Mouse (Mus musculus): Measurements from ENCODE around the gene Man2a1.

The Man2a1 gene

GRCm38 (mm10) chr17:64707529-64707928 lies 107.0 kb downstream of the Man2a1 start:
- DNase-seq (ENCODE audit: low read depth) = no peak

GRCm38 (mm10) chr17:64716318-64716717 lies 115.8 kb downstream of the Man2a1 start:
- no peak for DNase-seq (ENCODE audit: low read depth)

- no peak for DNase-seq (ENCODE audit: low read depth)
Observed at GRCm38 (mm10) chr17:64719760-64720159, 119.2 kb downstream of the Man2a1 start.

- no peak for DNase-seq (ENCODE audit: low read depth)
Observed at GRCm38 (mm10) chr17:64721112-64721511, 120.6 kb downstream of the Man2a1 start.

GRCm38 (mm10) chr17:64723162-64723561 lies 122.6 kb downstream of the Man2a1 start:
- peak; percentile 24 for DNase-seq (ENCODE audit: low read depth)

GRCm38 (mm10) chr17:64725214-64725613 lies 124.7 kb downstream of the Man2a1 start:
- DNase-seq (ENCODE audit: low read depth) = no peak

GRCm38 (mm10) chr17:64726032-64726431 lies 125.5 kb downstream of the Man2a1 start:
- DNase-seq (ENCODE audit: low read depth) = peak; percentile 64

- no peak for DNase-seq (ENCODE audit: low read depth)
Observed at GRCm38 (mm10) chr17:64735492-64735891, 135.0 kb downstream of the Man2a1 start.

GRCm38 (mm10) chr17:64737918-64738317 lies 137.4 kb downstream of the Man2a1 start:
- no peak for DNase-seq (ENCODE audit: low read depth)

GRCm38 (mm10) chr17:64739129-64739528 lies 138.6 kb downstream of the Man2a1 start:
- DNase-seq (ENCODE audit: low read depth) = no peak

- DNase-seq (ENCODE audit: low read depth) = no peak
Observed at GRCm38 (mm10) chr17:64742715-64743605, 142.4 kb downstream of the Man2a1 start.

GRCm38 (mm10) chr17:64743606-64744300 lies 143.2 kb downstream of the Man2a1 start:
- DNase-seq (ENCODE audit: low read depth) = no peak

- no peak for DNase-seq (ENCODE audit: low read depth)
Observed at GRCm38 (mm10) chr17:64746637-64747225, 146.2 kb downstream of the Man2a1 start.

- no peak for DNase-seq (ENCODE audit: low read depth)
Observed at GRCm38 (mm10) chr17:64747461-64747860, 146.9 kb downstream of the Man2a1 start.

GRCm38 (mm10) chr17:64748131-64748530 lies 147.6 kb downstream of the Man2a1 start:
- DNase-seq (ENCODE audit: low read depth) = no peak

- no peak for DNase-seq (ENCODE audit: low read depth)
Observed at GRCm38 (mm10) chr17:64749146-64749545, 148.6 kb downstream of the Man2a1 start.

GRCm38 (mm10) chr17:64751249-64751648 lies 150.7 kb downstream of the Man2a1 start:
- DNase-seq (ENCODE audit: low read depth) = no peak

- DNase-seq (ENCODE audit: low read depth) = no peak
Observed at GRCm38 (mm10) chr17:64752126-64753019, 151.8 kb downstream of the Man2a1 start.

- no peak for DNase-seq (ENCODE audit: low read depth)
Observed at GRCm38 (mm10) chr17:64753507-64753906, 153.0 kb downstream of the Man2a1 start.

- DNase-seq (ENCODE audit: low read depth) = peak; percentile 71
Observed at GRCm38 (mm10) chr17:64754142-64754863, 153.8 kb downstream of the Man2a1 start.

GRCm38 (mm10) chr17:64755191-64755590 lies 154.7 kb downstream of the Man2a1 start:
- DNase-seq (ENCODE audit: low read depth) = peak; percentile 36
